Mouse (Mus musculus) liver, embryonic 11.5 days (tissue): Measurements from ENCODE around the gene Oas1h. TPM values are rescaled to one million over a fixed set of nuclear protein-coding genes. Genes with fewer than 3 reads are reported as not detected.

Experiments used
- ATAC-seq: fragments of 200-750 bp; cut with Nextera tagmentation; replicated peaks from 2 replicates; pipeline ENCODE4 v1.8.0; 2017; ENCODE audit warnings: moderate number of reproducible peaks, mild to moderate bottlenecking, moderate TSS enrichment, moderate library complexity; ENCODE audit not compliant: low FRiP score
- DNase-seq: peaks from one replicate; pipeline ENCODE4 v3.0.0-alpha.2; 2017; ENCODE audit warnings: low spot score
- H3K27ac ChIP-seq: fragments of 300-500 bp; sonication (generic); 2 replicates; pipeline ENCODE4 v1.5.1; 2014; ENCODE audit warnings: mild to moderate bottlenecking, low read depth, low read length, control low read depth
- H3K27me3 ChIP-seq: fragments of 300-500 bp; sonication (generic); replicated peaks from 2 replicates; pipeline ENCODE4 v1.6.1; 2014; ENCODE audit warnings: low read length, mixed read lengths; ENCODE audit not compliant: control insufficient read depth, insufficient read depth
- H3K36me3 ChIP-seq: fragments of 300-500 bp; sonication (generic); 2 replicates; pipeline ENCODE4 v1.6.1; 2014; ENCODE audit warnings: mild to moderate bottlenecking, low read length, moderate library complexity, mixed read lengths; ENCODE audit not compliant: control insufficient read depth, insufficient read depth
- H3K4me1 ChIP-seq: fragments of 300-500 bp; sonication (generic); replicated peaks from 2 replicates; pipeline ENCODE4 v1.6.1; 2014; ENCODE audit warnings: low read length, mixed read lengths; ENCODE audit not compliant: control insufficient read depth, insufficient read depth
- H3K4me2 ChIP-seq: fragments of 300-500 bp; sonication (generic); 2 replicates; pipeline ENCODE4 v1.6.1; 2014; ENCODE audit warnings: mild to moderate bottlenecking, control low read depth, moderate library complexity
- H3K4me3 ChIP-seq: fragments of 300-500 bp; sonication (generic); 2 replicates; pipeline ENCODE4 v1.5.1; 2014; ENCODE audit warnings: low read depth, low read length, control low read depth
- H3K9ac ChIP-seq: fragments of 300-500 bp; sonication (generic); 2 replicates; pipeline ENCODE4 v1.6.1; 2014; ENCODE audit warnings: low read depth, low read length, control low read depth
- H3K9me3 ChIP-seq: fragments of 300-500 bp; sonication (generic); 2 replicates; pipeline ENCODE4 v1.6.1; 2016; ENCODE audit warnings: low read length, inconsistent platforms, mixed read lengths; ENCODE audit not compliant: control insufficient read depth
- whole genome bisulfite sequencing: fragments of 180-500 bp; shearing (Covaris S2); extraction: QIAGEN DNeasy Blood & Tissue Kit; methylation state at CpG from one replicate; pipeline ENCODE4 v1.1.7; 2014; 5-methylcytosine and 5-hydroxymethylcytosine counted together
- polyA plus RNA-seq: library from polyadenylated mRNA; unstranded; fragments of >200 nt; fragmentation: Nextera tagmentation; extraction: Ambion mirVana; gene quantifications from 2 replicates; pipeline ENCODE4 v1.2.1, GENCODE M21; 2014

Oas1h gene
- polyA plus RNA-seq: not detected in 2 replicates

GRCm38 (mm10) chr5:120861121-120861520, at the start of gene Oas1h:
Gene Oas1h (plus strand): TSS chr5:120861421.
- Histone ChIP-seq H3K4me2 (no peak within 1 kb of the TSS), H3K9me3 (no peaks in the 10 kb centered on the region), H3K4me1 (no peaks in the 10 kb centered on the region), H3K4me3 (no peak within 1 kb of the TSS), H3K36me3 (no peaks in the 10 kb centered on the region), H3K27me3 (no peaks in the 10 kb centered on the region), H3K9ac (no peak within 1 kb of the TSS), H3K27ac (no peak within 1 kb of the TSS)
- no peak for ATAC-seq
- WGBS: 49% methylated on average over 4 of the region's 4 CpGs
- no peak for DNase-seq

GRCm38 (mm10) chr5:120811951-120812819, 49.0 kb upstream of the Oas1h start, which contains the start of gene Oas1c:
Gene Oas1c (minus strand): TSS chr5:120812514.
- WGBS: 7% methylated on average over 18 of the region's 18 CpGs
- Histone ChIP-seq H3K27me3 (no peaks in the 10 kb centered on the region), H3K4me3 (peak within 1 kb of the TSS; percentile 56), H3K9ac (peak within 1 kb of the TSS; percentile 64), H3K9me3 (no peaks in the 10 kb centered on the region), H3K4me2 (peak within 1 kb of the TSS; percentile 68), H3K27ac (no peak within 1 kb of the TSS), H3K4me1 (no peaks in the 10 kb centered on the region), H3K36me3 (no peaks in the 10 kb centered on the region)
- ATAC-seq (peak; percentile 77), DNase-seq (peak; percentile 60)

- no peak for ATAC-seq
- peak overlapping the region; percentile 64 for H3K9ac ChIP-seq
Measured at GRCm38 (mm10) chr5:120813023-120813422, 48.2 kb upstream of the Oas1h start.

GRCm38 (mm10) chr5:120815949-120816348, 45.3 kb upstream of the Oas1h start:
- DNase-seq (no peak), ATAC-seq (no peak)
- 67% methylated on average over 3 of the region's 3 CpGs for WGBS
- H3K9me3 ChIP-seq: no peaks in the 10 kb centered on the region
- no peaks in the 10 kb centered on the region for H3K36me3 ChIP-seq
- H3K27ac ChIP-seq: no peak overlapping the region
- no peak overlapping the region for H3K4me3 ChIP-seq
- no peaks in the 10 kb centered on the region for H3K27me3 ChIP-seq
- no peaks in the 10 kb centered on the region for H3K4me1 ChIP-seq
- H3K4me2 ChIP-seq: no peak overlapping the region
- H3K9ac ChIP-seq: no peak overlapping the region

More at GRCm38 (mm10) chr5:120813023-120813422, 48.2 kb upstream of the Oas1h start:
- WGBS: 65% methylated on average over 6 of the region's 6 CpGs
- Histone ChIP-seq H3K4me3 (peak overlapping the region; percentile 56), H3K27ac (no peak overlapping the region), H3K27me3 (no peaks in the 10 kb centered on the region), H3K4me1 (no peaks in the 10 kb centered on the region), H3K9me3 (no peaks in the 10 kb centered on the region), H3K4me2 (peak overlapping the region; percentile 68), H3K36me3 (no peaks in the 10 kb centered on the region)
- DNase-seq: no peak

- DNase-seq (no peak), ATAC-seq (no peak)
- no peaks in the 10 kb centered on the region for H3K4me1 ChIP-seq
- H3K9ac ChIP-seq: no peak overlapping the region
- H3K4me2 ChIP-seq: no peak overlapping the region
- H3K36me3 ChIP-seq: no peaks in the 10 kb centered on the region
- no peaks in the 10 kb centered on the region for H3K9me3 ChIP-seq
- no peak overlapping the region for H3K27ac ChIP-seq
- H3K4me3 ChIP-seq: no peak overlapping the region
- H3K27me3 ChIP-seq: no peaks in the 10 kb centered on the region
Measured at GRCm38 (mm10) chr5:120818999-120819398, 42.2 kb upstream of the Oas1h start.

- H3K9me3 ChIP-seq: no peaks in the 10 kb centered on the region
- no peaks in the 10 kb centered on the region for H3K36me3 ChIP-seq
- no peaks in the 10 kb centered on the region for H3K4me1 ChIP-seq
- 72% methylated on average over 4 of the region's 4 CpGs for WGBS
- H3K27ac ChIP-seq: no peak overlapping the region
- no peak overlapping the region for H3K9ac ChIP-seq
- ATAC-seq: no peak
- H3K4me3 ChIP-seq: no peak overlapping the region
- no peak overlapping the region for H3K4me2 ChIP-seq
- no peak for DNase-seq
- 0 out of 2 replicates have a peak, but pooled peaks cover 2% of the 10 kb centered on the region for H3K27me3 ChIP-seq
Measured at GRCm38 (mm10) chr5:120831031-120831430, 30.2 kb upstream of the Oas1h start.

GRCm38 (mm10) chr5:120833335-120834280, 27.6 kb upstream of the Oas1h start:
- Histone ChIP-seq H3K36me3 (no peaks in the 10 kb centered on the region), H3K9ac (no peak overlapping the region), H3K27me3 (0 out of 2 replicates have a peak, but pooled peaks cover 2% of the 10 kb centered on the region), H3K27ac (no peak overlapping the region), H3K4me2 (no peak overlapping the region), H3K9me3 (no peaks in the 10 kb centered on the region), H3K4me1 (no peaks in the 10 kb centered on the region), H3K4me3 (no peak overlapping the region)
- no peak for DNase-seq
- 22% methylated on average over 17 of the region's 17 CpGs for WGBS
- ATAC-seq: no peak

- DNase-seq (peak; percentile 35), ATAC-seq (no peak)
- H3K4me2 ChIP-seq: no peak overlapping the region
- H3K27me3 ChIP-seq: 0 out of 2 replicates have a peak, but pooled peaks cover 2% of the 10 kb centered on the region
- no peak overlapping the region for H3K9ac ChIP-seq
- no peak overlapping the region for H3K4me3 ChIP-seq
- no peaks in the 10 kb centered on the region for H3K36me3 ChIP-seq
- no peak overlapping the region for H3K27ac ChIP-seq
- WGBS: 11% methylated on average over 8 of the region's 8 CpGs
- no peaks in the 10 kb centered on the region for H3K9me3 ChIP-seq
- H3K4me1 ChIP-seq: no peaks in the 10 kb centered on the region
Measured at GRCm38 (mm10) chr5:120836731-120837585, 24.3 kb upstream of the Oas1h start.
